Mouse (Mus musculus): ENCODE results near the gene Glrx. TPM values are rescaled to one million over a fixed set of nuclear protein-coding genes. Genes with fewer than 3 reads are reported as not detected.

Glrx gene
- polyA plus RNA-seq, 1 experiment from 2014 or later: 35.9 TPM

DNA sequence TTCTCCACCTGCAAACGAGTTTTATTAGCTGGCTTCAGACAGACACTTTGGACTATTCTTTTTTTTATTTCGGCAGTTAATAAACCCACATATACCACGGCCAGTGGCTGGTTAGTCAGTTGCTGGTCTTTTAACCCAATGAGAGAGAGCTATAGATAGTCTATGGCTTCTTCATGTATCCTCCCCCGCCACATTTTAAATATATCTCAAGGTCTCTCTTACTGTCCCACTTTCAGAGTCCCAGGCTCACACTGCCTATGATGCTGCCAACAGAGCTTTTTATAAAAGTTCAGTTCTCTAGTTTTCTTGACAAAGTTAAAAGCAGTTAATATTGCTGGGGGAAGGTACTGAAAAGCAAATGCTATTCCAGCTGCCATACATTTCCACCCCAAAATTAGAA lies 52.2 kb downstream of the Glrx start:
- Histone ChIP-seq H3K9me3 (ENCODE audit: low read depth, low read length) (no peaks in the 10 kb centered on the region), H3K36me3 (ENCODE audit: insufficient read depth) (peaks cover 29% of the 10 kb centered on the region; the same call in 1 of the 2 replicates), H3K4me3 (ENCODE audit: low read depth, low read length) (no peak overlapping the region), H3K9ac (no peak overlapping the region), H3K27ac (ENCODE audit: low read depth) (no peak overlapping the region), H3K4me2 (no peak overlapping the region), H3K27me3 (ENCODE audit: insufficient read depth, low read length) (no peaks in the 10 kb centered on the region), H3K4me1 (ENCODE audit: insufficient read depth) (no peaks in the 10 kb centered on the region)
- TF ChIP-seq CTCF (IDR thresholded peaks at IDR 0.05; ENCODE audit: low read depth): no peak
- DNase-seq: no peak
- 91% methylated on average over 4 of the region's 4 CpGs for WGBS
- ATAC-seq (ENCODE audit: insufficient read depth): no peak

DNA sequence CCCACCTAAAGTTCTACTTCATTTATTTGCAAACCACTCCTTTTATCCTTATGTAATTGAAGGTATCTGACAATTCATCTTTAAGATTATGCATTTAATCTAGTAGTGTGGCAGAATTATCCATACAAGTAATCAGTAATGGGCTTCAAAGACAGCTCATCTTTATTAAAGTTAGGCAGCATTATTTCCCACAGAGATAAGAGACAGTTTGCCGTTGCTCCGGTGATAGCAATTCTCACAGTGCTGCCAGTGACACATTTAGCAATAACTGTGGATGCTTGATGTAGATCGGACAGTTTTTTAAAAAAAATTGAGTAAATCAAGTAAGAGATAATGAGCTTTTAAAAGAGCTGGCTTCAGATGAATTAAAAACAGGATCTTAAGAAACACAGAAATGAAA lies 52.6 kb downstream of the Glrx start:
- 57% methylated on average over 3 of the region's 3 CpGs for WGBS
- no peaks in the 10 kb centered on the region for H3K9me3 ChIP-seq (ENCODE audit: low read depth, low read length)
- no peak overlapping the region for H3K27ac ChIP-seq (ENCODE audit: low read depth)
- no peak overlapping the region for H3K9ac ChIP-seq
- H3K4me1 ChIP-seq (ENCODE audit: insufficient read depth): no peaks in the 10 kb centered on the region
- H3K36me3 ChIP-seq (ENCODE audit: insufficient read depth): peaks cover 29% of the 10 kb centered on the region; the same call in 1 of the 2 replicates
- no peak for ATAC-seq (ENCODE audit: insufficient read depth)
- H3K4me3 ChIP-seq (ENCODE audit: low read depth, low read length): no peak overlapping the region
- TF ChIP-seq CTCF (IDR thresholded peaks at IDR 0.05; ENCODE audit: low read depth): no peak
- H3K27me3 ChIP-seq (ENCODE audit: insufficient read depth, low read length): no peaks in the 10 kb centered on the region
- H3K4me2 ChIP-seq: no peak overlapping the region
- no peak for DNase-seq

DNA sequence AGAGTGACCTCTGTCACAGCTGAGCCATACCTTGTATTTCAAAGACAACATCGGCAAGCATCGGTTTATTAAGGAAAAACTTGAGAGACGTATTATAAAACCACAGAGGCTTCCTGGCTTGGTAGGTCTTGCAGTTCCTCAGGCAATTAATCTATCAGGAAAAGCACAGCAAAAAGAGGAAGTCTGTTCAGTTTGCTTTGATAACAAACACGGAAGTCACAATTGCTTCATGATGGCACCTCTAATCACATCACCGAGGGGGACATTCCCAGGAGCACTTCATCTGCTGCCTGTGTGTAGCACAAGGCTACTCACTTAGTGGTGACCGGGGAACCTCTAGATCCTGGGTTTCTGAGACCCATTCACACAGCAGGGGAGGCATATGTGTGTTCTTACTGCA lies 53.2 kb downstream of the Glrx start:
- no peak for TF ChIP-seq CTCF (IDR thresholded peaks at IDR 0.05; ENCODE audit: low read depth)
- Histone ChIP-seq H3K27me3 (ENCODE audit: insufficient read depth, low read length) (no peaks in the 10 kb centered on the region), H3K4me2 (no peak overlapping the region), H3K4me3 (ENCODE audit: low read depth, low read length) (no peak overlapping the region), H3K27ac (ENCODE audit: low read depth) (no peak overlapping the region), H3K9ac (no peak overlapping the region), H3K9me3 (ENCODE audit: low read depth, low read length) (no peaks in the 10 kb centered on the region), H3K36me3 (ENCODE audit: insufficient read depth) (peaks cover 29% of the 10 kb centered on the region; the same call in 1 of the 2 replicates), H3K4me1 (ENCODE audit: insufficient read depth) (no peaks in the 10 kb centered on the region)
- no peak for DNase-seq
- 70% methylated on average over 6 of the region's 6 CpGs for WGBS
- no peak for ATAC-seq (ENCODE audit: insufficient read depth)

Other genes starting within 250 kb of the Glrx start
- gene Ell2, start 133.1 kb upstream of the Glrx start, polyA plus RNA-seq (2014; fragmentation: Nextera tagmentation; extraction: Ambion mirVana): 3.7 and 5.6 TPM in 2 replicates
- 49.2 and 52.4 TPM in 2 replicates for gene Rhobtb3, start 104.1 kb downstream of the Glrx start, polyA plus RNA-seq (2014; fragmentation: Nextera tagmentation; extraction: Ambion mirVana)
- gene Spata9, start 127.3 kb downstream of the Glrx start, polyA plus RNA-seq (2014; fragmentation: Nextera tagmentation; extraction: Ambion mirVana): 0.81 and 0.82 TPM in 2 replicates
- 18.4 and 19.5 TPM in 2 replicates for gene Rfesd, start 178.9 kb downstream of the Glrx start, polyA plus RNA-seq (2014; fragmentation: Nextera tagmentation; extraction: Ambion mirVana)
- gene Gpr150, start 217.1 kb downstream of the Glrx start, polyA plus RNA-seq (2014; fragmentation: Nextera tagmentation; extraction: Ambion mirVana): 0.13 TPM in 1 of 2 replicates, not detected in the other